Mouse (Mus musculus) limb, embryonic 14.5 days (tissue): ENCODE data around the gene Ankrd34c. TPM values are rescaled to one million over a fixed set of nuclear protein-coding genes. Genes with fewer than 3 reads are reported as not detected.

Source experiments
- ATAC-seq: fragments of 200-750 bp; cut with Nextera tagmentation; 2 replicates; pipeline ENCODE4 v1.8.0; 2017; ENCODE audit warnings: low read depth, moderate number of reproducible peaks, moderate TSS enrichment; ENCODE audit not compliant: low FRiP score
- DNase-seq: peaks from one replicate; pipeline ENCODE4 v3.0.0-alpha.2; 2015; ENCODE audit warnings: low spot score
- H3K27ac ChIP-seq: fragments of 300-500 bp; sonication (generic); replicated peaks from 2 replicates; pipeline ENCODE4 v1.5.1; 2014; ENCODE audit warnings: low read depth, mild to moderate bottlenecking, low read length, moderate library complexity, mixed read lengths
- H3K27me3 ChIP-seq: fragments of 300-500 bp; sonication (generic); 2 replicates; pipeline ENCODE4 v1.6.1; 2014; ENCODE audit warnings: low read length, mixed read lengths; ENCODE audit not compliant: control insufficient read depth, insufficient read depth
- H3K36me3 ChIP-seq: fragments of 300-500 bp; sonication (generic); 2 replicates; pipeline ENCODE4 v1.6.1; 2014; ENCODE audit warnings: mild to moderate bottlenecking, low read length, moderate library complexity, mixed read lengths; ENCODE audit not compliant: control insufficient read depth, insufficient read depth
- H3K4me1 ChIP-seq: fragments of 300-500 bp; sonication (generic); 2 replicates; pipeline ENCODE4 v1.6.1; 2014; ENCODE audit warnings: antibody characterized with exemption, low read length, mixed read lengths; ENCODE audit not compliant: control insufficient read depth, insufficient read depth
- H3K4me2 ChIP-seq: fragments of 300-500 bp; sonication (generic); replicated peaks from 2 replicates; pipeline ENCODE4 v1.6.1; 2014; ENCODE audit warnings: low read depth, mild to moderate bottlenecking, low read length, moderate library complexity; ENCODE audit not compliant: severe bottlenecking
- H3K4me3 ChIP-seq: fragments of 300-500 bp; sonication (generic); replicated peaks from 2 replicates; pipeline ENCODE4 v1.5.1; 2014; ENCODE audit warnings: low read length
- H3K9ac ChIP-seq: fragments of 300-500 bp; sonication (generic); 2 replicates; pipeline ENCODE4 v1.6.1; 2014; ENCODE audit warnings: mild to moderate bottlenecking, low read depth, low read length, moderate library complexity; ENCODE audit not compliant: severe bottlenecking
- H3K9me3 ChIP-seq: fragments of 300-500 bp; sonication (generic); 2 replicates; pipeline ENCODE4 v1.6.1; 2016; ENCODE audit warnings: low read length; ENCODE audit not compliant: control insufficient read depth
- POLR2A ChIP-seq: fragments of 200-500 bp; IDR thresholded peaks from 2 replicates; pipeline ENCODE4 v1.8.0; 2012; ENCODE audit warnings: inconsistent platforms, mild to moderate bottlenecking, moderate library complexity, borderline replicate concordance; ENCODE audit not compliant: insufficient read depth, insufficient read length; ENCODE audit errors: extremely low read depth
- WGBS: fragments of 180-500 bp; shearing (Covaris S2); extraction: QIAGEN DNeasy Blood & Tissue Kit; methylation state at CpG from one replicate; pipeline ENCODE4 v1.1.7; 2014; 5-methylcytosine and 5-hydroxymethylcytosine counted together
- polyA plus RNA-seq, 2 experiments: library from polyadenylated mRNA; depleted of rRNA in 1 of 2; stranded (reverse) in 1 of 2; unstranded in 1 of 2; fragments of >200 nt; fragmentation: Nextera tagmentation in 1 of 2; extraction: Ambion mirVana in 1 of 2; gene quantifications; 2 replicates each; pipeline versions ENCODE4 v1.2.1 to v1.2.3; 2012 to 2014

Gene Ankrd34c
- polyA plus RNA-seq (2012; rRNA removed) (0.01 TPM in 1 of 2 replicates, not detected in the other), polyA plus RNA-seq (2014; fragmentation: Nextera tagmentation; extraction: Ambion mirVana) (not detected in 2 replicates)

DNA sequence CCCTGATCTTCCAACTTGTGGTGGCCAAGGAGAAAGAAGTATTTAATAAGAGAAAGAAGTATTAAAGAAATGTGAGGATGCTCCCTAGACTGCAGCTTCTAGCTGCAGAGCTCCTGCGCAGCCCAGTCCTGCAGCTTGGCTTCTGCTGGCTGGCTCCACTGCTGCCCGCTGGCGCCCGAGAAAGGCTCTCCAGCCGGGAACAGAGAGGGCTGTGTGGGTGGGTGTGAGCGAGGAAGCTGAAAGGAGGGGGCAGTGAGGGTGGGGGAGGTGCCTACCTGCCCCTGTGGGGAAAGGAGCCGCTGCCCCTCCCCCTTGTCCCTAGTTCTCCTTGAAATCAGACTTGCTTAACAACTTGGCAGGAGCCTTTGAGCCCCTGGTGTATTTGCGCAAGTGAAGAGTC lies at the start of gene Ankrd34c:
Ankrd34c (minus strand) TSS at position 181 of the 400 bp plus-strand sequence.
- TF ChIP-seq POLR2A, result no peak
- no peaks in the 10 kb centered on the region for H3K9me3 ChIP-seq
- no peak within 1 kb of the TSS for H3K4me3 ChIP-seq
- H3K27ac ChIP-seq, result no peak within 1 kb of the TSS
- H3K4me2 ChIP-seq, result no peak within 1 kb of the TSS
- no peaks in the 10 kb centered on the region for H3K36me3 ChIP-seq
- no peaks in the 10 kb centered on the region for H3K27me3 ChIP-seq
- ATAC-seq (no peak), DNase-seq (no peak)
- H3K9ac ChIP-seq, result no peak within 1 kb of the TSS
- H3K4me1 ChIP-seq, result no peaks in the 10 kb centered on the region
- 3% methylated on average over 8 of the region's 8 CpGs for WGBS

DNA sequence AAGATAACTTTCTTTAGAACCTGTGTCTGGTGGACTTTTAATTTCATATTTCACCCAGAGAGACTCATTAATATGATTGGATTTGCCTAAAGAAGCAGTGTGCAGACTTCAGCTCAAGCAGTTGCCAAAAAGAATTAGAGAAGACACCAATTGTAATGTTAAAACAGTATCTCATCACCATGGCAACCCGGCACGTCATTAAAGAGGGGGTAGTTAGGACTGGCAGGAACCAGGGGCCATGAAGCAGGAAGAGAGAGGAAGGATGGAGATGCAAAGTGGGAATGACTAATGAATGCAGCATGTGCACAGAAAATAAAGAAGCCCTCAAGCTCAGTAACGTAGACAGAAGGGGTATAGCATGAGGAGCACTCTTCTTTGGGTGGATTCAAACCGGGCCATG lies 49.3 kb upstream of the Ankrd34c start:
- 59% methylated on average over 4 of the region's 4 CpGs for WGBS
- H3K9ac ChIP-seq, result no peak overlapping the region
- ATAC-seq (no peak), DNase-seq (no peak)
- H3K4me3 ChIP-seq, result no peak overlapping the region
- TF ChIP-seq POLR2A, result no peak
- H3K36me3 ChIP-seq, result no peaks in the 10 kb centered on the region
- no peaks in the 10 kb centered on the region for H3K27me3 ChIP-seq
- H3K9me3 ChIP-seq, result no peaks in the 10 kb centered on the region
- H3K27ac ChIP-seq, result no peak overlapping the region
- H3K4me2 ChIP-seq, result no peak overlapping the region
- no peaks in the 10 kb centered on the region for H3K4me1 ChIP-seq

DNA sequence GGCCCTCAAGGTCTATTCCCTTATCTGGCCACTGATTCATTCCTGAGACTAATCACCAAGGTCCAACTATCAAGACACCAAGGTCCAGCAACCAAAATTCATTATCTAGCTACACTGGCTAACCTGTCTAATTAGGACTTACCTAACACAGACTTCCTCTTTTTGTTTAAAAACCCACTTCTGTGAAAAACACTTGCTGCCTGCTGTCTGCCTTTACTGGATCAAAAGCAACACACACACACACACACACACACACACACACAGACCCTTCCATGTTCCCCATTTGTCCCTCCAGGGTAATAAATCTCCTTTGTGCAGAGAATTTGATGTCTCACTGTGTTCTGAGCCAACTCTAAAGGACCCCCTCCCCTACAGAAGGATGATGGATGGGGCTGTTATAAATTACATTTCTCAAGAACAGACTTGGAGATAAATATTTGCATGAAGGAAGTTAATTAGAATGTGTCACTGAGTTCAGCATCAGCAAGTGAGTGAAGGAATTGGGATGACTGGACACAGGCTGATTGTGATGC lies 43.2 kb upstream of the Ankrd34c start:
- Histone ChIP-seq H3K4me2 (no peak overlapping the region), H3K9me3 (no peaks in the 10 kb centered on the region), H3K27me3 (no peaks in the 10 kb centered on the region), H3K4me1 (no peaks in the 10 kb centered on the region), H3K36me3 (no peaks in the 10 kb centered on the region), H3K27ac (no peak overlapping the region), H3K9ac (no peak overlapping the region), H3K4me3 (no peak overlapping the region)
- ATAC-seq, result no peak
- no peak for DNase-seq
- no peak for TF ChIP-seq POLR2A

DNA sequence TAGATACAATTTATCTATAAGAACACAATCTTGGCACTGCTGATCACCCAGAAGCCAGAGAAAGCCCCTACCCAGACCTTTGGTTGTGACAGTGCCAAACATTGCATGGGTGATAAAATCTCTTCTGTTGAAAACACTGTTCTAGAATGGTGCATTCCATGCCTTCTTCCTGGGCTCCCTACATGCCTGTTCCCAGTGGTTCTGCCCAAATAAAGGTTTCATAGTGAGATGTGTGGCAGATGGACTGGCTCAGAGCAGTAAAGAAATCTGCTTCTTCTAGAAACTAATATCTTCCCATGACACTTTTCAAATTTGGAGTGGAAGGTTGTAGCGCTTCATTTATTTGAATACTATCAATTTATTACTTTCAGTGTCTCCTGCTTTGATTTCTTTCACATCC lies 41.0 kb upstream of the Ankrd34c start:
- TF ChIP-seq POLR2A, result no peak
- Histone ChIP-seq H3K36me3 (no peaks in the 10 kb centered on the region), H3K9ac (no peak overlapping the region), H3K4me3 (no peak overlapping the region), H3K9me3 (no peaks in the 10 kb centered on the region), H3K27me3 (no peaks in the 10 kb centered on the region), H3K4me2 (no peak overlapping the region), H3K27ac (no peak overlapping the region), H3K4me1 (no peaks in the 10 kb centered on the region)
- DNase-seq, result no peak
- 88% methylated on average over 1 of the region's 1 CpGs for WGBS
- ATAC-seq, result no peak

DNA sequence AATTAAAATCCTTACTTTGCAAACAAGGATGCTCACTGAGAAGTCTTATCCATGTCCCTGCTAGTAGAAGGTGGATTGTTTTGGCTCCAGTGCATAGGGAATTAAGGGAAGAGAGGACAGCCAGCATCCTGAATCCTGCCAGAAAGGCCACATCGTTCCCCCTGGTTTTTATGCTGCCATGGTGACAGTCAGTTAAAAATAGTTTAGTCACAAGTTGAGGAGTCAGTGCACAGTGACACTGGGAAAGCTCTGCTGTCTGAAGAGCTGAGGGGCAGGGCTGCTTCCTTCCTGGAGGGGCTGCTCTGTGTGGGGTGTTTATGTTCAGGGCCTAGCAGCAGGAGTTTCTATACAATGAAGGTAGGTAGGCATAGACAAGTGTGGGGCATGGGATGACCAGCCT lies 32.9 kb upstream of the Ankrd34c start:
- no peak for ATAC-seq
- no peaks in the 10 kb centered on the region for H3K4me1 ChIP-seq
- 40% methylated on average over 1 of the region's 1 CpGs for WGBS

DNA sequence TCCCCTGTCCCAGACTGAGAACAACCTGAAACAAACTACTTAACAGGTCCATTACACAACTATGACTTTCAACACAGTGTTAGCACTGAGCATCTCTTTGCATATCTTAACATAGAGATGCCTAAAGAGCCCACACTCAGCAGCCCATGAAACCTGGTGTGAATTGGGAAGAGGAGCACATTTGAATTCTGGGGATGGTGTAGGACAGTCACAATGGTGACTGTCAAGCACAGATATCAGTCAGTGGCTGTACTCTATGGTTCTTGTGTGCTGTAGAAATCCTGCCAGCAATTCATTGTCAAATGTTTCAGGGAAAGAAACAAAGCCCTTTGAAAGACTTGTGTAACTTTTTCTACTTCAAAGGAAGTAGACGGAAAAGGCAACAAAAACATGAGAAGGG lies 23.7 kb upstream of the Ankrd34c start:
- no peak overlapping the region for H3K9ac ChIP-seq
- no peak overlapping the region for H3K27ac ChIP-seq
- H3K27me3 ChIP-seq, result no peaks in the 10 kb centered on the region
- no peak for TF ChIP-seq POLR2A
- ATAC-seq (no peak), DNase-seq (no peak)
- H3K4me2 ChIP-seq, result no peak overlapping the region
- no peaks in the 10 kb centered on the region for H3K9me3 ChIP-seq
- H3K4me3 ChIP-seq, result no peak overlapping the region
- WGBS, result 56% methylated on average over 1 of the region's 1 CpGs
- H3K36me3 ChIP-seq, result no peaks in the 10 kb centered on the region
- no peaks in the 10 kb centered on the region for H3K4me1 ChIP-seq

More for the DNA sequence above, 32.9 kb upstream of the Ankrd34c start:
- H3K4me3 ChIP-seq, result no peak overlapping the region
- no peak overlapping the region for H3K9ac ChIP-seq
- H3K36me3 ChIP-seq, result no peaks in the 10 kb centered on the region
- H3K27ac ChIP-seq, result no peak overlapping the region
- H3K9me3 ChIP-seq, result no peaks in the 10 kb centered on the region
- no peak for TF ChIP-seq POLR2A
- no peaks in the 10 kb centered on the region for H3K27me3 ChIP-seq
- H3K4me2 ChIP-seq, result no peak overlapping the region
- no peak for DNase-seq
